Mouse (Mus musculus) hindbrain, embryonic 15.5 days (tissue): ENCODE measurements around the gene Npr3. TPM values are rescaled to one million over a fixed set of nuclear protein-coding genes. Genes with fewer than 3 reads are reported as not detected.

Experiments
- ATAC-seq: fragments of 200-750 bp; cut with Nextera tagmentation; 2 replicates; pipeline ENCODE4 v1.8.0; 2017; ENCODE audit warnings: low read depth, moderate number of reproducible peaks, moderate TSS enrichment; ENCODE audit not compliant: low FRiP score
- H3K27ac ChIP-seq: fragments of 300-500 bp; sonication (generic); replicated peaks from 2 replicates; pipeline ENCODE4 v1.5.1; 2015; ENCODE audit warnings: mild to moderate bottlenecking, inconsistent platforms
- H3K27me3 ChIP-seq: fragments of 300-500 bp; sonication (generic); 2 replicates; pipeline ENCODE4 v1.6.1; 2015; ENCODE audit warnings: control low read depth, inconsistent platforms
- H3K36me3 ChIP-seq: fragments of 300-500 bp; sonication (generic); 2 replicates; pipeline ENCODE4 v1.6.1; 2015; ENCODE audit warnings: control low read depth, inconsistent platforms
- H3K4me1 ChIP-seq: fragments of 300-500 bp; sonication (generic); replicated peaks from 2 replicates; pipeline ENCODE4 v1.6.1; 2015; ENCODE audit warnings: control low read depth, inconsistent platforms
- H3K4me2 ChIP-seq: fragments of 300-500 bp; sonication (generic); 2 replicates; pipeline ENCODE4 v1.6.1; 2015; ENCODE audit warnings: moderate library complexity, mild to moderate bottlenecking, inconsistent platforms
- H3K4me3 ChIP-seq: fragments of 300-500 bp; sonication (generic); 2 replicates; pipeline ENCODE4 v1.5.1; 2015; ENCODE audit warnings: mild to moderate bottlenecking, inconsistent platforms
- H3K9ac ChIP-seq: fragments of 300-500 bp; sonication (generic); 2 replicates; pipeline ENCODE4 v1.6.1; 2015; ENCODE audit warnings: inconsistent platforms
- H3K9me3 ChIP-seq: fragments of 300-500 bp; sonication (generic); 2 replicates; pipeline ENCODE4 v1.6.1; 2016; ENCODE audit warnings: control low read depth, inconsistent platforms
- WGBS: fragments of 180-500 bp; shearing (Covaris S2); methylation state at CpG from one replicate; pipeline ENCODE4 v1.1.7; 2015; 5-methylcytosine and 5-hydroxymethylcytosine counted together
- polyA plus RNA-seq: library from polyadenylated mRNA; unstranded; fragments of >200 nt; fragmentation: Nextera tagmentation; extraction: Ambion mirVana; gene quantifications from 2 replicates; pipeline ENCODE4 v1.2.1, GENCODE M21; 2015

Gene Npr3
- 0.88 and 1.1 TPM in 2 replicates for polyA plus RNA-seq

DNA sequence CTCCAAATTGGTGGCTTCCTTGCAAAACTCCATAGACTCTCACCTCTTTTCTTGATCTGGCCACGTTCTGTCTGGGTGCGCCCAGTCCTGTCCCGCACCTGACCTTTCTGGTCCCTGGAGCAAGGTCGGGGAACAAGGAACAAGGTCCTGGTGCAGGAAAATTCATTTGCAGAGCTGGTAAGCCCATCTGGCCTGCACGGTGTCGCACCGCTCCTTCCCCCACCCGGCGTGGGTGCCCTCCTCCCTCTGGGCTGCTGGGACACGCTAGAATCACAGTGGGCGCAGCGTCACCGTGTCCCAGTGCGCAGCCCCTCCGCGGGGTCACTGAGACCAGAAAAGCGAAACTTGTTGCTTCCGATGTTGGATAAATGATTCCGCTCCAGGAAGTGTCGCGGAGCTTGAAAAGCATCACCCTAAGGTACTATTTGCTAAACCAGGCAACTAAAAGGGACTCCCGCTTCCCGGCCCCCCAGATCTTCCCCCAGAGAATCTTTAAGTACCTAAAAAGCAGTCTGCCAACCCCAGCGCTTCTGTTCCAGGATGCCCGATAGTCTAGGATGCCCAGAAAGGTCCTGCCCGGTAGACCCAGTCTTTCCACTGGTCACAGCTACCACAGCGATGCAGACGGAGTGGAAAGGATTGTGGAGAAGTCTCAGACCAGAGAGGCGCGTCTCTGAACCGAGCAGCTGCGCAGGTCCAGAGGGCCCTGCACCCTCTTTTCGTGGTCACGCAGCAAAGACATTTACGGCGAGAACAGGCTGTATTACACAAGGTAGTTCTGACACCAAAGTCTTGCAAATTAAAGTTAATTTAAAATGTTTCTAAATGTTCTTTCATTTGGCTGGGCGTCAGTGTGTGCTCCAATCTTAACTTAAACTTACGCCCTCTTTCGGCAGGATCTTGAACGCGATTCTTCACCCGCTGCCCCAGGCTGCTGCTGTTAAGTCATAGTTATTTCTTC, at the start of gene Npr3:
Npr3 (minus strand) TSS at position 717 of the 961 bp plus-strand sequence.
- H3K4me1 ChIP-seq, result peaks cover 48% of the 10 kb centered on the region
- 0 out of 2 replicates have a peak within 1 kb of the TSS, but pooled peaks have one; percentile 6 for H3K9ac ChIP-seq
- peak within 1 kb of the TSS; percentile 97 for H3K4me2 ChIP-seq
- peaks cover 47% of the 10 kb centered on the region for H3K27me3 ChIP-seq
- peak within 1 kb of the TSS; percentile 52 for H3K4me3 ChIP-seq
- no peaks in the 10 kb centered on the region for H3K9me3 ChIP-seq
- H3K36me3 ChIP-seq, result no peaks in the 10 kb centered on the region
- under 1% methylated on average over 42 of the region's 42 CpGs for WGBS
- no peak for ATAC-seq
- H3K27ac ChIP-seq, result no peak within 1 kb of the TSS

DNA sequence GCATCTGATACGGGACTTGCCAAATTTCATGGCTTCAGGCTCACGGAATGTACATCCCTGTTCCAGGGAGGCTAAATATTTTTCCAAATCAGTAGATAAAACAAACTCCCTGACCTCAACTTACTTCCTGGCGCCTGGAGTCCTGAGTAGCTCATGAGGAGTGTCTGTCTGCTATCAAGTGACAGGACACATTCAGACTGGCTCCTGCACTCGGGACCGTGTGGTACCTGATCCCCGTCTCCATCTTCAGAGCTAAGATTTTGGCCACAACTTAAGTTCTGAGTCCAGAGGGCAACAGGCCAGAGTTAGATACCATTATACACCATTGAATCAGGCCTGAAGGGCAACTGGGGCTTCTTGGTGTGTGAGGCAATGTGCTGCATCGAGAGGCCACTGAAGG, 49.0 kb upstream of the Npr3 start:
- Histone ChIP-seq H3K36me3 (no peaks in the 10 kb centered on the region), H3K27me3 (no peaks in the 10 kb centered on the region), H3K4me1 (no peaks in the 10 kb centered on the region), H3K4me3 (no peak overlapping the region), H3K4me2 (no peak overlapping the region), H3K9me3 (no peaks in the 10 kb centered on the region), H3K27ac (no peak overlapping the region), H3K9ac (no peak overlapping the region)
- ATAC-seq, result no peak
- WGBS, result 91% methylated on average over 7 of the region's 7 CpGs

DNA sequence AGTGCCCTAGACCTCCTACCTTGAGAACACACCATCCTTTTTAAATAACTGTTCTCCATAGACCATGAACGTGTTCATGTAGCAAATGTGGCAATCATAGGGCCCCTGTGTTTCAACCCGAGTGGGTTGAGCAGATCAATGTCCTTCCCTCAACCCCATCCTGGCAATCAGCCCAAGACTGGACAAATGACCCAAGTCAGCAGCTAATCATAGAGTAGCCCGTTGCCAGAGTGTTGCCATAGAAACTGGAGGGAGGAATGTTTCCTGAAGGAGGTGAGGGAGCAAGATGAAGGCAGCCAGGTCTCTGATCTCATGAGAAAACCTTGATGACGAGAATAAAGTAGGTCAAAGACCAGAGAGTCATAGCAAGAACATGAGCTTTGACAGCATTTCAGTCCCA, 47.1 kb upstream of the Npr3 start:
- no peaks in the 10 kb centered on the region for H3K27me3 ChIP-seq
- no peak overlapping the region for H3K4me2 ChIP-seq
- no peak for ATAC-seq
- no peak overlapping the region for H3K9ac ChIP-seq
- no peaks in the 10 kb centered on the region for H3K9me3 ChIP-seq
- H3K36me3 ChIP-seq, result no peaks in the 10 kb centered on the region
- no peaks in the 10 kb centered on the region for H3K4me1 ChIP-seq
- no peak overlapping the region for H3K27ac ChIP-seq
- WGBS, result 50% methylated on average over 4 of the region's 4 CpGs
- H3K4me3 ChIP-seq, result no peak overlapping the region

DNA sequence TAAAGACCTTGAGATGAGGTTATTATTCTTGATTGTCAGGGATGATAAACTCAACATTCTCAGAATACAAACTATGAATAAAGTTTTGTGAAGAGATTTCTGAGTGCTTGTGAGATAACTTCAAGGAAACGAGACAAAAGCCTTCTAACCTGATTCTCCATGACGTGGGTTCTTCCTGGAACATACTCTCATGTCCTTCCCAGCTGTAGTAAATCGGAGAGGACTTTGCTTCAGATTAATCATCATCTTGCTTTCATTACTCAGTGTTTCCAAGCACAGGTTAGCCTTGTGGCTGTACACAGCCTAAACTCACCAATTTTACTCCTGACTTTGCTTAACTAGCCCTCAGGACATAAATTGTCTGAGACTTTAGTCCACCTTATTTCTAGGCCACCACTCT, 45.1 kb upstream of the Npr3 start:
- H3K36me3 ChIP-seq, result no peaks in the 10 kb centered on the region
- ATAC-seq, result no peak
- WGBS, result 82% methylated on average over 3 of the region's 3 CpGs
- H3K4me3 ChIP-seq, result no peak overlapping the region
- H3K4me1 ChIP-seq, result no peaks in the 10 kb centered on the region
- no peak overlapping the region for H3K9ac ChIP-seq
- no peak overlapping the region for H3K4me2 ChIP-seq
- no peak overlapping the region for H3K27ac ChIP-seq
- no peaks in the 10 kb centered on the region for H3K27me3 ChIP-seq
- no peaks in the 10 kb centered on the region for H3K9me3 ChIP-seq

DNA sequence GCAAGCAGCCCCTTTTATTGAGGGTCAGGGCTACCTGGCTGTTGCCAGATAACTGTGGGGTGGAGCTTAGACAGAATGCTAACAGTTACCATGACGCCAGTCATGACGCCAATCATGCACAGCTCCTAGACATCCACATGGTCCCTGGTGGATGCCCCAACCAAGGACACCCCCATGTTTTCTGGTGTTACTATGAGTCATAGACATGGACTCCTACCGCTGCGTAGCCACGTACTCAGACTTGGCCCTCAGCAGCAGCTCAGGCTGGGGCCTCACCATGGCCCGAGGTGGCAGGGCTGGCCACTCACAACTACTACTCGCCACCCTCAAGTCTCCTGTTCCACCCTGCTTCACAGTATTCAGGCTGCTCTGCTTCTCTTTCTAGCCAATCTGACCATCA, 44.1 kb upstream of the Npr3 start:
- H3K4me1 ChIP-seq, result no peaks in the 10 kb centered on the region
- H3K27me3 ChIP-seq, result no peaks in the 10 kb centered on the region
- 95% methylated on average over 7 of the region's 7 CpGs for WGBS
- H3K9me3 ChIP-seq, result no peaks in the 10 kb centered on the region
- H3K27ac ChIP-seq, result no peak overlapping the region
- H3K4me3 ChIP-seq, result no peak overlapping the region
- no peak overlapping the region for H3K9ac ChIP-seq
- H3K4me2 ChIP-seq, result no peak overlapping the region
- no peaks in the 10 kb centered on the region for H3K36me3 ChIP-seq
- ATAC-seq, result no peak

DNA sequence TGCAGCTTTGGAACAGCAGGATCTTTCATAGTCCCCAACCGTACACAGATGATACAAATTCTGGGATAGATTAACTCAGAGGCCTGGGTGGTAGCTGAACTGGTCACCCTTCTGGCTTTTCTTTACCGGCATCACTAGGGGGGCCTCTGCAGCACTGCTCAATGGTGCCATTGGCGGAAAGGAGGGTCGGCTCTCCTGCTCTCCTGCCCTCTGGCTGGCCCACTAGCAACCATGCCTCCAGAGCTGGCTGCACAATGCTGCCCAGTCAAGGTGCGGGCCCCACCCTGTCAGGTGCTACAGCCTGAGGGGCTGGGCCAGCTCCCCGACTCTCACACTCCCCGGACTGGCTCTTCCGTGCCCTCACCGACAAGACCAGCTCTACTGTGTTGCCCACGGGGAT, 43.1 kb upstream of the Npr3 start:
- no peak overlapping the region for H3K9ac ChIP-seq
- H3K4me1 ChIP-seq, result no peaks in the 10 kb centered on the region
- no peaks in the 10 kb centered on the region for H3K27me3 ChIP-seq
- H3K4me3 ChIP-seq, result no peak overlapping the region
- ATAC-seq, result no peak
- no peaks in the 10 kb centered on the region for H3K36me3 ChIP-seq
- H3K4me2 ChIP-seq, result no peak overlapping the region
- no peak overlapping the region for H3K27ac ChIP-seq
- 95% methylated on average over 10 of the region's 10 CpGs for WGBS
- no peaks in the 10 kb centered on the region for H3K9me3 ChIP-seq

DNA sequence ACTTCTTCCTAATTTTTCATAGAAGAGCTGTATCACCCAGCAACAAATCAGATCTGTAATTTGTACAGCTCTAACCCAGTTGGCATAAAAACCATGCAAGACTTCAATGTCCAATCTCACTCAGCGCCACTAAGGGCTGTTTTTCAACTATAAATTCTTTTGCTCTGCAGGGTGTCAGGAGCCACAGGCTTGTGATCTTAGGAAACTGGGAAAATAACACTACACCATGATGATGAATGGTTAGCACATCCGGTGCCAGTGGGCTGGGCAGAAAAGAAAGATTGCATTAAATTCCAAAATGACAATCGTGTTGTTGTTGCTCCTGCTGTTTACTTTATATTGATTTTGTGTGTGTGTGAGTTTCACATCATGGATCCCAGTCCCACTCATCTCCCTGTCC, 42.4 kb upstream of the Npr3 start:
- H3K27me3 ChIP-seq, result no peaks in the 10 kb centered on the region
- 87% methylated on average over 3 of the region's 3 CpGs for WGBS
- no peaks in the 10 kb centered on the region for H3K4me1 ChIP-seq
- no peak overlapping the region for H3K4me3 ChIP-seq
- no peaks in the 10 kb centered on the region for H3K36me3 ChIP-seq
- no peak overlapping the region for H3K27ac ChIP-seq
- H3K9ac ChIP-seq, result no peak overlapping the region
- H3K4me2 ChIP-seq, result no peak overlapping the region
- ATAC-seq, result no peak
- H3K9me3 ChIP-seq, result no peaks in the 10 kb centered on the region

DNA sequence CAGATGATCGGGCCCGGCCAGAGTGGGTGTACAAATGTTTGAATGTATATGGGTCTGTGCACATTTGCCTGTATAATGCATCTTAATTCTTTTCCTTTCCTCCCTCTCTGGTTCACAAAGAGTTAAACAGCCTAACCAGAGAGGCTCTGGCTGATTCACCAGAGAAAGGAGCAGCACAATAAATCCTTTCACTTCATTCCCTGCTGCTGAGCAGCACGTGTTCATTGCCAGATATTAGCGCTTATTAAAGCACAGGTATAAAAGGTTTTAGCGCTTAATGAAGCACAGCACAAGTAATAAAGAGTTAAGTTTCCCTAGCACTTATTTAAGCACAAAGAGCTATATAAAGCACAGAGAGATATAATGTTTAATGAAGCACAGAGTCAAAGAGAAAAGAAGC, 33.8 kb upstream of the Npr3 start:
- Histone ChIP-seq H3K4me1 (no peaks in the 10 kb centered on the region), H3K27me3 (no peaks in the 10 kb centered on the region)
- no peak for ATAC-seq

DNA sequence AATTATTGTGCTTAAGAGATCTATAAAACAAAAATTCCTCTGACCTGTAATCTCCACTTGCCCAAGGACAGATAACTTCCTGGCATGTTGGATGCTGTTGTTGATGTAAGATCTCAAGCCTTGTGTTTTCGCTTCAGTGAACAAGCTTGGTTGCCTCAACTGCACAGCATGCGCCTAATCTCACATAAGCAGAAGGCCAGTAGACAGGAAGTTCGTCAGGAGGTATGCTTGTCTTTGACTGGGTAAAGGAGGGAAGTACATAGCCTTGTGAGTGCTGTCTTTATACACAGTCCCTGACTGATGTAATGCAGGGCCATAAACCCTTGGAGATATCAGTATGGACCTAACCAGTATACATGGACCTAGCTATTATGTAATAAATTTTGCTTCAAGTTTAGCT, 20.7 kb upstream of the Npr3 start:
- Histone ChIP-seq H3K36me3 (no peaks in the 10 kb centered on the region), H3K9me3 (no peaks in the 10 kb centered on the region), H3K4me1 (no peaks in the 10 kb centered on the region), H3K4me2 (no peak overlapping the region), H3K27me3 (no peaks in the 10 kb centered on the region), H3K27ac (no peak overlapping the region), H3K9ac (no peak overlapping the region), H3K4me3 (no peak overlapping the region)
- ATAC-seq, result no peak
- 80% methylated on average over 3 of the region's 3 CpGs for WGBS

More for the DNA sequence above, 33.8 kb upstream of the Npr3 start:
- H3K9ac ChIP-seq, result no peak overlapping the region
- no peaks in the 10 kb centered on the region for H3K36me3 ChIP-seq
- no peak overlapping the region for H3K4me2 ChIP-seq
- no peak overlapping the region for H3K27ac ChIP-seq
- no peak overlapping the region for H3K4me3 ChIP-seq
- 47% methylated on average over 5 of the region's 5 CpGs for WGBS
- H3K9me3 ChIP-seq, result no peaks in the 10 kb centered on the region

DNA sequence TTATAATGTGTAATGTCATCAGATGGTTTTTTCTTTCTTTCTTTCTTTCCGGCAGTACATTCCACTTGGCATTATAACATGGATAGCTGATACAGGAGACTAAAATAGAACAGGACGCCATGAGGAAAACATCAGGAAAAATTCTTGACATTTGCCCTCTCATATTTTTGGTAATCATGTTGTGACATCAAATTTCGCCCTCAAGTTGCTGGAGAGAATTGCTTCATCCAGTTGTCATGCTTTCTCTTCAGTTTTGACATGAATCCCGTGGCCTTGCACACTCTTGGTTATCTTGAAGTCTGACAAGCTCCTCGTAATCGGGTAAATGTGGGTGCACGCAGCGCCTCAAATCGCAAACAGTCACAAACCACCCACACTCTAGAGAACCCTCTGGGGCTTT, 7.0 kb upstream of the Npr3 start:
- H3K27ac ChIP-seq, result no peak overlapping the region
- ATAC-seq, result no peak
- no peak overlapping the region for H3K4me2 ChIP-seq
- no peak overlapping the region for H3K4me3 ChIP-seq
- H3K4me1 ChIP-seq, result no peaks in the 10 kb centered on the region
- 91% methylated on average over 9 of the region's 9 CpGs for WGBS
- no peaks in the 10 kb centered on the region for H3K36me3 ChIP-seq
- H3K9me3 ChIP-seq, result no peaks in the 10 kb centered on the region
- no peak overlapping the region for H3K9ac ChIP-seq
- H3K27me3 ChIP-seq, result peaks cover under 1% of the 10 kb centered on the region; the same call in 1 of the 2 replicates

DNA sequence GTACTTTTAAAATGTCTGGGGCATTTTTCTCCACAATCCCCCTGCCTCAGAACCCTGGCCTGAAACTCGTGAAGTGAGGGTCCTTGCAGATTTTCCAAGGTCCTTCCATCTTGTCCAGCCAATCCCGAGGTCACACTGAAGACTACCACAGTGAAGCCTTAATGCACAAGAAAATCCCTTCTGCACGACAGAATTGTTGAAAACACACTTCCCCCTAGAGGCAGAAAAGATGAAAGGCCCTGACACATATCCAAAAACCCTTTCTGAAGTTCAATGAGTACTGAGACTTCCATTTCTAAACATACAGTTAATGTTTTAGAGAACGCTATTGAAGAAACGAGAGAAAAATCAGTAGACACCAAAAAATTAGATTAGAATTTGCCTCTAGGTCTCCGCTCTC, 2.8 kb upstream of the Npr3 start:
- H3K27ac ChIP-seq, result no peak overlapping the region
- peaks cover 25% of the 10 kb centered on the region for H3K27me3 ChIP-seq
- H3K4me3 ChIP-seq, result no peak overlapping the region
- ATAC-seq, result no peak
- no peaks in the 10 kb centered on the region for H3K9me3 ChIP-seq
- no peaks in the 10 kb centered on the region for H3K36me3 ChIP-seq
- no peak overlapping the region for H3K4me2 ChIP-seq
- 46% methylated on average over 6 of the region's 6 CpGs for WGBS
- H3K4me1 ChIP-seq, result peaks cover 29% of the 10 kb centered on the region
- no peak overlapping the region for H3K9ac ChIP-seq

DNA sequence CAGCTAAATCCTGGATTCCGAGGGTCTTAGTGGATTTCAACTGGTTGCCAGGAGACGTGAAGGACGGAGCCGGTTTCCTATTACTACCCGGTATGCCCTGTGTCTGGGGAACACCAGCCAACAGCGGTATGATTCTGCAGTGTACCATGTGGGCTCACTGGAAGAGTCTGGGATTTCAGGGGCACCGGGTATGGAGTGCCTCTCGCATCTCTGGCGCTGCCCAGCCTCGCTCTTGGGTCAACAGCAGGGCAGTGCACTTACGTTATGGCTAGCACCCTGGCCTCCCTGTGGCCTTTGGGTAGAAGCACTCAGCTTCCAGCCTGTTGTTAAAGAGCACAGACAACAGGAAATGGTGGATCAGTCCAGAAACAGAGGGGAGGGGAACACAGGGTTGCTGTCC, 1.1 kb upstream of the Npr3 start:
- peak overlapping the region; percentile 2; the same call in 1 of the 2 replicates for H3K4me3 ChIP-seq
- 8% methylated on average over 11 of the region's 11 CpGs for WGBS
- H3K27me3 ChIP-seq, result peaks cover 40% of the 10 kb centered on the region

More for the DNA sequence above, 1.1 kb upstream of the Npr3 start:
- H3K9me3 ChIP-seq, result no peaks in the 10 kb centered on the region
- peak overlapping the region; percentile 36 for H3K4me2 ChIP-seq
- no peaks in the 10 kb centered on the region for H3K36me3 ChIP-seq
- ATAC-seq, result no peak
- no peak overlapping the region for H3K27ac ChIP-seq
- no peak overlapping the region for H3K9ac ChIP-seq
- peaks cover 46% of the 10 kb centered on the region for H3K4me1 ChIP-seq
